ENCODE assay signal across 8 mouse cellular contexts in genomic region chr3:127012525-127012924, GRCm38 (mm10).
A peak's percentile ranks its signal among the peaks of the same experiment; 100 is the strongest.
DNase-seq lines count a peak whose midpoint lies in the region; ATAC-seq and TF ChIP-seq lines count a peak whose summit lies in the region.
"Had no signal": no experiment of that assay in that cellular context is flagged by ENCODE, and none has a peak within 500 bp of the region (broad histone marks: within the 10 kb centered on the region; RNA-seq: fewer than 3 reads in every experiment).

No protein-coding gene starts in this region.

- intact Hi-C loops in left cerebral cortex, postnatal 4 days (cut with DNase I): no loop called here

- no peaks in the 10 kb centered on the region for H3K9me3 ChIP-seq in limb, embryonic 10.5 days (replicated peaks)

- no peak for ATAC-seq in monocyte, adult 5-6 weeks (replicated peaks; ENCODE audit: insufficient number of reproducible peaks, low FRiP score, low TSS enrichment, poor library complexity, severe bottlenecking)

- WGBS in limb, embryonic 10.5 days: 54% methylated on average over 8 of the region's 8 CpGs

- no peak overlapping the region for H3K27ac ChIP-seq in limb, embryonic 10.5 days
- no peak overlapping the region for H3K27ac ChIP-seq in testis, adult 2 months (ENCODE audit: control insufficient read depth, insufficient read depth, low read depth, low read length)
- H3K27ac ChIP-seq: macrophage had no signal

- TF ChIP-seq POLR2A in testis, adult 2 months (IDR thresholded peaks at IDR 0.05; ENCODE audit: control insufficient read depth, low read depth, low read length): no peak

- H3K4me3 ChIP-seq in limb, embryonic 10.5 days: no peak overlapping the region
- H3K4me3 ChIP-seq in testis, adult 2 months (ENCODE audit: control insufficient read depth, low read depth, low read length): no peak overlapping the region

- H3K36me3 ChIP-seq in limb, embryonic 10.5 days: no peaks in the 10 kb centered on the region
- no peaks in the 10 kb centered on the region for H3K36me3 ChIP-seq in testis, adult 2 months (ENCODE audit: control insufficient read depth, insufficient read depth, low read length)

- TF ChIP-seq CTCF in testis, adult 2 months (IDR thresholded peaks at IDR 0.05; ENCODE audit: control insufficient read depth, insufficient read depth, insufficient replicate concordance, low read depth, low read length): peak; percentile 78; the same call in 1 of the 2 replicates

- peak; percentile 34 for DNase-seq in left cerebral cortex, postnatal 4 days
- no peak for DNase-seq in left cerebral cortex, adult 9 months (ENCODE audit: low spot score in 2 of 2)
- DNase-seq in WW6 (ENCODE audit: low read depth, low spot score): peak; percentile 28
- peak; percentile 54 to 61 for DNase-seq in cerebellum, postnatal 36 days
- DNase-seq in limb, embryonic 10.5 days (ENCODE audit: low spot score): peak; percentile 55

- no peaks in the 10 kb centered on the region for H3K27me3 ChIP-seq in limb, embryonic 10.5 days (ENCODE audit: low read depth, poor library complexity, severe bottlenecking)
- no peaks in the 10 kb centered on the region for H3K27me3 ChIP-seq in testis, adult 2 months (ENCODE audit: control insufficient read depth, insufficient read depth, low read length)

- no peaks in the 10 kb centered on the region for H3K4me1 ChIP-seq in limb, embryonic 10.5 days
- H3K4me1 ChIP-seq in testis, adult 2 months (ENCODE audit: control insufficient read depth, insufficient read depth, low read length): no peaks in the 10 kb centered on the region

Comparison
In these comparisons a context has a peak if more than half of its experiments do, and no peak if none do; other contexts are left out.
1. DNase-seq: peak in left cerebral cortex, postnatal 4 days (single experiment), WW6 (single experiment), cerebellum, postnatal 36 days (2 of 2) and limb, embryonic 10.5 days (single experiment); none in left cerebral cortex, adult 9 months (0 of 2).